Mouse (Mus musculus): ENCODE data around the gene Cops3. TPM values are rescaled to one million over a fixed set of nuclear protein-coding genes. Genes with fewer than 3 reads are reported as not detected.
"Not testable (repeated sequence)": the region's sequence is repeated elsewhere in the genome, so short reads cannot be mapped to it uniquely, and the experiment has no call there.

Gene Cops3
- polyA plus RNA-seq, 1 experiment, result 9.9 TPM

DNA sequence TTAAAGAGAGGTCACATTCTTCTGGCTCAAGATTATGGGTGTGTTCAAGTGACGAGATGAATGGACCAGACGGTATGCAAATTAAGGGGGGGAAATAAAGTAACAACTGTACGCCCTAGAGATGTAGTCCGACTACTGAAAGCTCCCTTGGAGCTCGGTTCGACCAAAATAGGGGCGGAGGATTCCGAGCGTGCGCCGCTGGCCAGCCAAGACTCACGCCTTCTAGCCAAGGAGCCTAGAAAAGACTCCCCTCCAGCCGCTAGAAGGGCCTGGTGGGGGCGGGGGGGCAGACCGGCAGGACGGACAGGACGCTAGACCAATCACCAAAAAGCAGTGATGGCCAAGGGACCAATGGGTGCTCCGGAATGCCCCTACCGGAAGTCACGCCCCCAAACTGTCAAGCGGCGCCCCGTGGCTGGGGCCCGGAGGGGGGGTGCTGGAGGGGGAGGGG lies 605 bp downstream of the Cops3 start, which contains the start of gene Nt5m:
Nt5m (plus strand) TSS at position 440 of the 451 bp plus-strand sequence.
- Histone ChIP-seq H3K27me3 (ENCODE audit: control insufficient read depth, insufficient read depth, low read length) (no peaks in the 10 kb centered on the region), H3K4me3 (ENCODE audit: extremely low read depth, insufficient read depth, insufficient read length) (peak within 1 kb of the TSS; percentile 100), H3K36me3 (ENCODE audit: control insufficient read depth, insufficient read depth, low read length) (peaks cover 5% of the 10 kb centered on the region; the same call in 1 of the 2 replicates), H3K4me1 (ENCODE audit: control insufficient read depth, insufficient read depth, insufficient read length) (peaks cover 3% of the 10 kb centered on the region), H3K27ac (ENCODE audit: insufficient read depth, low read length) (peak within 1 kb of the TSS; percentile 99)
- DNase-seq (ENCODE audit: low read depth in 1 of 2, low spot score in 2 of 2), result peak; percentile 90 to 91
- under 1% methylated on average over 24 of the region's 24 CpGs for WGBS
- TF ChIP-seq CTCF (IDR thresholded peaks at IDR 0.05; ENCODE audit: extremely low read depth, insufficient read depth, insufficient read length, insufficient replicate concordance), result no peak
- TF ChIP-seq POLR2A (IDR thresholded peaks at IDR 0.05; ENCODE audit: low read depth, low read length), result no peak

DNA sequence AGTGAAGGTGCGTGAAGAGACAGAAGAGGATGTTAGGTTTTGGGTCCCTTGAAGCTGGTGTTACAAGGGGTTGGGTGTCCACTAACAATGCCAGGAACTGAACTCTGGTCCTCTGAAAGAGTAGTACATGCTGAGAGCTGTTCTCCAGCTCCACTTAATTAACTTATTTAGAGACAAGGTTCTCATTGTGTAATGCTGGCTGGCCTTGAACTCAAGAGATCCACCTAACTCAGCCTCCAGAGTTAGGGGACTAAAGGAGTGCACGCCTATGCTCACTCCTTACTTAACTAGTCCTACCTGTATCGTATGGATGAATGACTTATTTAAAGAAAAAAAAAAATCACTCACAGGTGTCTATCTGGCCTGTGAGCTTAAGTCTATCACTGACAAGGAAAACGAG lies 1.2 kb downstream of the Cops3 start:
- H3K36me3 ChIP-seq (ENCODE audit: control insufficient read depth, insufficient read depth, low read length), result peaks cover 8% of the 10 kb centered on the region; the same call in 1 of the 2 replicates
- H3K4me1 ChIP-seq (ENCODE audit: control insufficient read depth, insufficient read depth, insufficient read length), result peaks cover 3% of the 10 kb centered on the region
- no peak overlapping the region for H3K27ac ChIP-seq (ENCODE audit: insufficient read depth, low read length)
- TF ChIP-seq CTCF (IDR thresholded peaks at IDR 0.05; ENCODE audit: extremely low read depth, insufficient read depth, insufficient read length, insufficient replicate concordance), result no peak
- TF ChIP-seq POLR2A (IDR thresholded peaks at IDR 0.05; ENCODE audit: low read depth, low read length), result no peak
- no peak for DNase-seq (ENCODE audit: low read depth in 1 of 2, low spot score in 2 of 2)
- H3K4me3 ChIP-seq (ENCODE audit: extremely low read depth, insufficient read depth, insufficient read length), result no peak overlapping the region
- H3K27me3 ChIP-seq (ENCODE audit: control insufficient read depth, insufficient read depth, low read length), result no peaks in the 10 kb centered on the region
- 52% methylated on average over 4 of the region's 4 CpGs for WGBS

DNA sequence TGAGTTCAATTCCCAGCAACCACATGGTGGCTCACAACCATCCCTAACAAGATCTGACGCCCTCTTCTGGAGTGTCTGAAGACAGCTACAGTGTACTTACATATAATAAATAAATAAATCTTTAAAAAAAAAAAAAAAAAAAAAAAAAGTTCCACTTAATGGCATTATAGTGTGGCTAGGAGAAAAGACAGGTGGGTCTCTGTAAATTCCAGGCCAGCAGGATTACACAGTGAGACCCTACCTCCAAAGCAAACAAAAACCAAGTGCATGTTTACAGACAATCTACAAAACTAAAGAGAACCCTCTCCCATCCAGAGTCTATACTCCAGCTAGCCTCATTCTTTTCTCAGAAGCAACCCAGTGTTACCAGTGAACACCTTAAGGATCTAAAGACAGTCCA lies 1.8 kb downstream of the Cops3 start:
- no CpG with 5 or more reads among the region's 1 CpGs for WGBS
- not testable (repeated sequence) for H3K4me3 ChIP-seq (ENCODE audit: extremely low read depth, insufficient read depth, insufficient read length); DNase-seq (ENCODE audit: low read depth in 1 of 2, low spot score in 2 of 2); H3K36me3 ChIP-seq (ENCODE audit: control insufficient read depth, insufficient read depth, low read length); H3K27ac ChIP-seq (ENCODE audit: insufficient read depth, low read length); H3K27me3 ChIP-seq (ENCODE audit: control insufficient read depth, insufficient read depth, low read length); H3K4me1 ChIP-seq (ENCODE audit: control insufficient read depth, insufficient read depth, insufficient read length)

DNA sequence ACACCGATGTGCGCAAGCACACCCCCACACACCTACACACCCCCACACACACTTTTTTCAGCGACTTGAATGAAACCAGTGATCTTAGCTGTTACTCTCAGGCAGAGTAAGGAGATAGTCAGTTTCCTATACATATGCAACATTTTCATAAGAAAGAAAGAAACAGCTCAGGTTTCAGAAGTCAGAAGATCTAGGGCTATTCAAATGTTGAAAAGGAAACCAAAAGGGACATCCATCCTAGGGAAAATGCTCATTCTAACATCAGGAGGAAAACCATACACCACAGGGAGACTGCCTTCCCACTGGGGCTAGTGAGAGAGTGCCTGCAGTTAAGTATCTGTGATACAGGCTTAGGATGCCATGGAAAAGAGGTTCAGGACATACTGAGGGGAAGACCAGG lies 18.0 kb downstream of the Cops3 start:
- TF ChIP-seq POLR2A (IDR thresholded peaks at IDR 0.05; ENCODE audit: low read depth, low read length) (no peak), CTCF (IDR thresholded peaks at IDR 0.05; ENCODE audit: extremely low read depth, insufficient read depth, insufficient read length, insufficient replicate concordance) (no peak)
- H3K27me3 ChIP-seq (ENCODE audit: control insufficient read depth, insufficient read depth, low read length), result no peaks in the 10 kb centered on the region
- H3K4me1 ChIP-seq (ENCODE audit: control insufficient read depth, insufficient read depth, insufficient read length), result no peaks in the 10 kb centered on the region
- DNase-seq (ENCODE audit: low read depth in 1 of 2, low spot score in 2 of 2), result no peak
- H3K27ac ChIP-seq (ENCODE audit: insufficient read depth, low read length), result no peak overlapping the region
- WGBS, result 90% methylated on average over 3 of the region's 3 CpGs
- peaks cover 47% of the 10 kb centered on the region for H3K36me3 ChIP-seq (ENCODE audit: control insufficient read depth, insufficient read depth, low read length)
- no peak overlapping the region for H3K4me3 ChIP-seq (ENCODE audit: extremely low read depth, insufficient read depth, insufficient read length)

DNA sequence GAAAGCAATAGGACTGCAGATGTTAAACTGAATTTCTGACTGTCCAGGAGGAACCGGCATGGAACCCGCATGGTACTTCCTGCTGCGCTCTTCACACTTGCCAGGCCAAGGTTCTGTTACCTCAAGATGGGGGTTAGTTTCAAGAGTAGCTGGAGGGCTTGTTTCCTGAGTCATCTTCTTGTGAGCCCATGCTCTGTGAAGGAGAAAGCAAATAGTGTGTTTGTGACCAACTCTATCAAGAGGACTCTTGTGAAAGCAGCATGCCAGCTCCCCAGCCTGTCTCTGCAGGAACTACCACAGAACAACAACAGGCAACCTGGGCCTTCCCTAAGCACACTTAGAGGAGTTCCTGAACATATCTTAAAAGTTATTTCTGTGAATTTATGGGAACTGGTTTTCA lies 21.7 kb downstream of the Cops3 start:
- no peaks in the 10 kb centered on the region for H3K4me1 ChIP-seq (ENCODE audit: control insufficient read depth, insufficient read depth, insufficient read length)
- no peak for DNase-seq (ENCODE audit: low read depth in 1 of 2, low spot score in 2 of 2)
- no peaks in the 10 kb centered on the region for H3K27me3 ChIP-seq (ENCODE audit: control insufficient read depth, insufficient read depth, low read length)
- TF ChIP-seq CTCF (IDR thresholded peaks at IDR 0.05; ENCODE audit: extremely low read depth, insufficient read depth, insufficient read length, insufficient replicate concordance) (no peak), POLR2A (IDR thresholded peaks at IDR 0.05; ENCODE audit: low read depth, low read length) (no peak)
- H3K4me3 ChIP-seq (ENCODE audit: extremely low read depth, insufficient read depth, insufficient read length), result no peak overlapping the region
- H3K36me3 ChIP-seq (ENCODE audit: control insufficient read depth, insufficient read depth, low read length), result peaks cover 26% of the 10 kb centered on the region
- H3K27ac ChIP-seq (ENCODE audit: insufficient read depth, low read length), result no peak overlapping the region
- WGBS, result 92% methylated on average over 3 of the region's 3 CpGs

DNA sequence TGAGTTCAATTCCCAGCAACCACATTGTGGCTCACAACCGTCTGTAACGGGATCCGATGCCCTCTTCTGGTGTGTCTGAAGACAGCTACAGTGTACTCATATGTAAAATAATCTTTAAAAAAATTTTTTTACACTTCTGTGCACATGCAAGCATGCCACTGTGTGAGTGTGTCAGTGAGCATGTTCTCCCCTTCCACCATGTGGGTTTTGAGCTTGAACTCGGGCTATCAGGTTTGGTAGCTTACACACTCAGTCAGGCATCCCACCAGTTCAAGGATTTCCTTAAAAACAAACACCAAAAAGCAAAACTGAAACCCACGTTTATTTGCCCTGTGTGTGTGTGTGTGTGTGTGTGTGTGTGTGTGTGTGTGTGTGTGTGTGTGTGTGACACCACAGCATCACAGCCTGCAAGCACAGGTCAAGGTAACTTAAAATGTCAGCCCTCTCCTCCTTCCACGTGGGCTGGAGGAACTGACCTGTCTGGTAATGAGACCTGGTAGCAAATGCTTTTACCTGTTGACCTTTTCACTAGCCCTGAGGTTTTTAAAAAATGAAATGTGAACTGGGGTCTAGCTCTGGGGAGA lies 24.1 kb downstream of the Cops3 start:
- Histone ChIP-seq H3K4me1 (ENCODE audit: control insufficient read depth, insufficient read depth, insufficient read length) (peaks cover 2% of the 10 kb centered on the region; the same call in 1 of the 2 replicates), H3K27ac (ENCODE audit: insufficient read depth, low read length) (no peak overlapping the region), H3K27me3 (ENCODE audit: control insufficient read depth, insufficient read depth, low read length) (no peaks in the 10 kb centered on the region), H3K4me3 (ENCODE audit: extremely low read depth, insufficient read depth, insufficient read length) (no peak overlapping the region), H3K36me3 (ENCODE audit: control insufficient read depth, insufficient read depth, low read length) (peaks cover 17% of the 10 kb centered on the region)
- no peak for DNase-seq (ENCODE audit: low read depth in 1 of 2, low spot score in 2 of 2)
- TF ChIP-seq POLR2A (IDR thresholded peaks at IDR 0.05; ENCODE audit: low read depth, low read length) (no peak), CTCF (IDR thresholded peaks at IDR 0.05; ENCODE audit: extremely low read depth, insufficient read depth, insufficient read length, insufficient replicate concordance) (no peak)
- 86% methylated on average over 6 of the region's 6 CpGs for WGBS

DNA sequence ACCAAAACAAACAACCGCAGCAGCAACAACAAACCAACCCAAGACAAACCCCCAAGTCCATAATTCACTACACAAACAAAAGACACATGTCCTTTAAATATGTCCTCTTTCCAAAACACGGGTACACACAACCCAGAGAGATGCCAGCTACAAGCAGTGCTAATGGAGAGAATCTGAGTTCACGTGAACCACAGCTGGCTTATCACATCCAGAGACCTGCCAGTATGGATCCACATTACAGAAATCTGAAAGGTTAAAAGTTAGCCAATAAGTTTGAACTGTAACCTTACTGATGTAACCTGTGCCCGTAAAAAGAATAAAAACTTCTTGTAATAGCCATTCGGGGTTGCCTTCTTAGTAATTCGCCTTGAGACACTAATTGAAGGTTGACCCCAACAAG lies 24.7 kb downstream of the Cops3 start:
- WGBS, result 89% methylated on average over 6 of the region's 6 CpGs
- TF ChIP-seq POLR2A (IDR thresholded peaks at IDR 0.05; ENCODE audit: low read depth, low read length) (no peak), CTCF (IDR thresholded peaks at IDR 0.05; ENCODE audit: extremely low read depth, insufficient read depth, insufficient read length, insufficient replicate concordance) (no peak)
- Histone ChIP-seq H3K36me3 (ENCODE audit: control insufficient read depth, insufficient read depth, low read length) (peaks cover 13% of the 10 kb centered on the region), H3K27ac (ENCODE audit: insufficient read depth, low read length) (no peak overlapping the region), H3K4me1 (ENCODE audit: control insufficient read depth, insufficient read depth, insufficient read length) (peaks cover 2% of the 10 kb centered on the region; the same call in 1 of the 2 replicates), H3K27me3 (ENCODE audit: control insufficient read depth, insufficient read depth, low read length) (no peaks in the 10 kb centered on the region), H3K4me3 (ENCODE audit: extremely low read depth, insufficient read depth, insufficient read length) (no peak overlapping the region)
- no peak for DNase-seq (ENCODE audit: low read depth in 1 of 2, low spot score in 2 of 2)
